Mouse (Mus musculus) natural killer cell, adult 2 months (primary cell): ENCODE measurements around the gene Spock1.

Experiments
- DNase-seq, 2 experiments: peaks; one replicate each; pipeline ENCODE4 v3.0.0; 2022; ENCODE audit warnings: low spot score in 2 of 2

Spock1 gene

DNA sequence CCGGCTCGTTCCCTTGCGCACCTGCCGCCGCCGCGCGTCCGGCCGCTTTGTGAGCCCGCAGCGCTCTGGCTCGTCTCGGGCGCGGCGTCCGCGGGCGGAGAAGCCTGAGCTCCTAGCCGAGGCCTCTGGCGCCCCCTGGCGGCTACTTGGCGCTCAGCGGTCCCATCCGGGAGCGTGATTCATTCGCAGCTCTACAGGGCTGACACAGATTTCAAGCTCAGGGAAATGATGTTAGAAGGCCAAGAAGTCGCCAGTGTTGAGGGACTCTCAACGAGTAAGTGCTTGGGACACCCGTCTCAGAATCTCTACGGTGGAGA, at the start of gene Spock1:
Spock1 (minus strand) TSS at position 67 of the 317 bp plus-strand sequence.
- peak; percentile 1 for DNase-seq

DNA sequence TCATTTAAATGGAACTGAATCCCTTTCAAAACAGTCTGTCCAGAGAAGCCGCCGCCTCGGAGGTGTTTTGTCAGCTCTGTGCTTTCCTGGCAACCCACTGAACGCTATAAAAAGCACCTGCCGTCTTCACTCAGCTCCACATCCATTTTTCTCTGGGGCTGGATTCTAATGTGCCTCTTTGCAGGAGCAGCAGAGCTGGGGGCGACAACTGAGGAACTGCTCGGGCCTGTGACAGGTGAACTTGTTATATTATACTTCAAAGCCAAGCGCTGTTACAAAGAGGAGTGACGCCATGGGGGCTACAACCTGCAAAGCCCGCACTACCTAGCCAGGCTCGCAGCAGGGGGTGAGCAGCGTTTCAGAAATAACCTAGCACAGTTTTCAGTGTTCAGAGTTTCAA, 42.0 kb upstream of the Spock1 start:
- no peak for DNase-seq

- no peak for DNase-seq
These were observed 41.4 kb upstream of the Spock1 start for GRCm38 (mm10) chr13:57949513-57949912.

DNA sequence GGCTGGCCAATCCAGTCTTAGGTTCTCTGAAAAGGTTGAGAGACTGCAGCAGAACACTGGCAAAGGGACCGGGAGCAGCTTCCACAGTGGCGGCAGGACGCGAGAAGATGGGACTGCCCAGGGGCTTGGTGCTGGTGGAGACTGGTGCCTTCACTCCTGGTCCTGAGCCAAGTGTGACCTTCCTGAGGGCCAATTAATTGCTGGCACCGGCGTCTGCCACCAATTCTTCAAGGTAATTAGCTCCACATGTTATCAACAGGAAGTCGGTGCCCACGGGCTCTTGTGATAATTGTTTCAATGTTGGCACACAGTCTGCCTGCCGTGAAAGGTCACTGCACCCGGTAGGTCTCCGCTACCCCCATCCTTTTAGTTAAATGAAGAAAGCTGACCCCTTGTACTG, 37.1 kb upstream of the Spock1 start:
- DNase-seq = no peak

DNA sequence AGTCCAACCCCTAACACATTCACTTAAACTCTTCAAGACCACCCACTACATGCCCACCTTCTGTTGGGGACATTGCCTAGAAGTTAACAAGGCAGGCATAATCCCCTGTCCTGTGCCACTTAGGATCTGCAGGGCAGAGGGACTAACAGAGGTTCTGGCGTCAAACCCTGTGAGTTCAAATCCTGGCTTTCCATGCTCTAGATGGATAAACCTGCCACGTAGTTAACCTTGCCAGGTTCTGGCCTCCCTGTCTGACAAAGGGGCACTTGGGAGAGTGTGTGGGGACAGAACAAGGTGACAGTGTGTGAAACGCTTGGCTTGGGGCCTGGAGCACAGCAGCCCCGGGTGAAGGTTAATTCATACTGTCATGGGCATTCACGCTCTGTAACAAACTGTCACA, 36.3 kb upstream of the Spock1 start:
- DNase-seq = no peak

DNA sequence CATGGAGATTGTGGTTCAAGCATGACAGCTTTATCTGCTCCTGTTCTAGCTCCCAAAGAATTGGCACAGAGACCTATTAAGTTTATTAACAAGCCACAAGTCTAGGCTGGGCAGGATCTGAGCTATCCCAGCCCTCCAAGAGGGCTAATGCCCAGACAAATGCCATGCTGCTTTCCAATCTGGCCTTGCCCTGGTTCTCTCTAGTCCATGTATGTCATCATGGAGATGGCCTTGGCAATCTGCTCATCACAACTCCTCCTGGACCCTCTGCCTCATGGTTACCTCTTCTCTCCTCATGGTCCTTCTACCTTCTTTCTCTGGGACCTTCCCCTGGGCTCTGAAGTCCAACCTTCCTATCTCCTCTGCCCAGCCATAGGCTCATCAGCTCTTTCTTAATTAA, 35.8 kb upstream of the Spock1 start:
- no peak for DNase-seq

GRCm38 (mm10) chr13:57937463-57938229, 29.5 kb upstream of the Spock1 start:
- no peak for DNase-seq

DNA sequence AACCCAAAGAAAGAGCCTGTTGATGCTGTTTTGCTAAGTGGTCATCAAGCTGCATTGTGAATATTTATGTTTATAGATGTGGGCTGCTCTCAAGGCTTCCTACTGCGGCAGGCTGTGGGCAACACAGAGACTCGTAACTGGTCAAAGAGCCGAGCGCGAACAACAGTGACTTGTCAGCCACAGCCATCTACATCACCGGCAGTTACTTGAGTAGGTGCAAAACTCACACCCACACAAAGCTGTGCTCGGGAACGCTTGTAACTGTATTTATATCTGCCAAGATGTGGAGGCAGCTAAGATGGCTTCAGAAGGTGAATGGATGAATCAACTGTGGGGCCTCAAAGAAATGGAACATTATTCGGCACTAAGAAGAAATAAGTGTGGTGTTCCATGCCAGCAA, 23.9 kb upstream of the Spock1 start:
- DNase-seq = no peak

DNA sequence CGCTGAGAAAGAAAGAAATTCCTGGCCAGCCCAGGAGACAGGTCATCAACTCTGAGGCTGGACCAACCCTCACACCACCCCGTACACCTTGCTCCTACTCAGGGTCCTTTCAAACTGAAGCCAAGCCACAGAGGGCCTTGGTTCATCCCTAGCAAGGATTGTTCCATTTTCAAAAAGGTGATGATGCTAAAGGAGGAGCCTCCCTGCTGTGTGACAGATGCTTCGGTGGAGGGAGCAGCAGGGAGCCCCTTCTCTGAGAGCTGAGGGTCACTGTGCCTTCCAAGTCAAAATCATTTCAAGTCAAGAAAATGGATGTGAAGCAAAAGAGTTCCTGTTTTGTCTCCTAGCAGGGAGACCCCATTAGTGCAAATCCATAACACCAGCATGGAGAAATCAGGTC, 23.2 kb upstream of the Spock1 start:
- DNase-seq = no peak

DNA sequence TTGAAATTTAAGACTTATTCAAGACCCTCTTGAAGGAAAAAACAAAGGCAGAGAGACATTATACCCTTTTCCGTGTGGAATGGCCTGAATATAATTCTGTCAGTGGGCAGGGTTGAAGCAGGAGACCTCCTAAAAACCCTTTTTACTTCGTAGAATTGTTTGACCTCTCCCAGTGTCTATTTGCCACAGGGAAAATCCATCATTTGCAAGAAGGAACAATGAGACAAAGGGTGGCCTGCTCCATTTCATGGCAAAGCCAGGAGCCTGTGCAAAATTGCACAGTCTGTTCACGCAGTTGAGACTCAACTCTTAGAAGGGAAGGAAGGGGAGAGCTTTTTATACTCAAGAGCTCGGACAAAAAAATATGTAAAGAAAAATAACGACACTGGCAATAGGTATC, 22.6 kb upstream of the Spock1 start:
- no peak for DNase-seq

DNA sequence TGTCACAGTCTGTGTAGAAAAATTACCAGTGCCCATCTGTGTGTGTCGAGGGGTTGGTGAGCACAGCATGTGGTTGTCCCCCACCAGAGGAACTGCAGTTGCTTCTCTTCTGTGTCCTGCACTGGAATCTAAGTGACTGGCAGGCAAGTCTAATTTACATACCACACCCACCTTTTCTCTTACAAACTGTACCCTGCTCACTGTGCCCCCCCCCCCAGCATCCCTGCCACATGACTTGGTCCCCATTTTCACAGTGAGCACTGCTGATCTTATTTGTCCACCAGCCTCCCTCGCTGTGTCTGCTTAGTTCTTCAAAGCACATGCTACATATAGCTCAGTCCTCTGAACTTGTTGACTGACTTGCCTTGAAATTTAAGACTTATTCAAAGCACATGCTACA, 22.2 kb upstream of the Spock1 start:
- DNase-seq = no peak

DNA sequence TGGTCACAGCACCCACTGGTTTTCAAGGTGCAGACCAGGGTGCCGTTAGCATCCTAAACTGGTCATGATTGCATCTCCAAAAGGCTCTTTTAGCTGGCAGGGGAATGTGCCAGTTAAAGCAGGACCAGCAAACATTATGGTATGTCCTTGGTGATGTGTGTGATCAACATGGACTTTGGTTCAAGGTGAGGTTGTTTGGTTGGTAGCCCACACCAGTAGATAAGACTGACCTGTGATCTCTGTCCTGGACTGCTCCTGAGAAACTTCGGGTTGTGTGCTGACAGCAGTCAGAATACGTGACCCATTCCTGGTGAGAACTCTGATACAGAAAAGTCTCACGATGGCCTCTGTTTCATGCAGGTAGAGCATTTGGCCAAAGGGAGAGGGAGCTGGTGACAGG, 11.8 kb upstream of the Spock1 start:
- DNase-seq = no peak

GRCm38 (mm10) chr13:57911171-57911570, 3.0 kb upstream of the Spock1 start:
- no peak for DNase-seq

DNA sequence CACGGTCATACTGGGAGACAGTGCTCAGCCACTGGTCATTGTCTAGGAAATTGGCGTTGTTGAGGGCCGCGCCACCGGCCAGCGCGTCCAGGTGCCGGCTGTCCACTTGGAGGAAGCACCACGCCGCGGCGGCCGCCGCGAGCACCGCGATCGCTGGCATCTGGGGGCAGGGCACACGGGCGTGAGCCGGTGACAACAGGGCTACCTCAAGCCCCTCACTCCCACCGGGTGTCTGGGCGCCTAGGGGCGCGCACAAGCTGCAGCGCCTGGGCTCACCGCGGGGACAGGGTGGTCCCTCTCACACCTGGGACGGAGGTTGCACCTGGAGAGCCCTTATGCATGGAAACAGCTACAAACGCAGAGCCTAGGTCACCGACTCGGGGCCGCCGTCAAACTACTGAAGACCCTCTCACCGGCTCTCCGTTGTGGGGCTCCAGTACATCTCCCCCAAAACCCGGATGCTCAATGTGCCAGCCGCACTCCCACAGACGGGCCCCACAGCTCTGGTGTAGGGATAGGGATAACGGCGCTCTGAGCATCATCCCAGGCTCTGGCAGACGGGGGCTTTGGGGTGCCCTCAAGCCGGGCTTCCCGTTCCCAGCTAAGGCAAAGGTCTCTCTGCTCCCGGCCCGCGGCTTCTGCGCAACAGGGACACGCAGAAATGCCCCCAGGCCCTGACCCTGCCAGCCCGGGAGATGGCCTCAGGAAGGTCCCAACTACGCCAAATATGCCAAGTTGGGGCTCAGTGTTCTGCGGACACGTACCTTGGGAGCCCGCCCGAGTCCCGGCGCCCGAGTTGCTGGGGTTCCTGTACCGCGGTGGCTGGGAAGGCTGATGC, 485 bp downstream of the Spock1 start:
- no peak for DNase-seq

GRCm38 (mm10) chr13:57894597-57894996, 13.5 kb downstream of the Spock1 start:
- DNase-seq = no peak

- no peak for DNase-seq
These were observed 18.4 kb downstream of the Spock1 start for GRCm38 (mm10) chr13:57889708-57890107.

- DNase-seq = no peak
These were observed 19.1 kb downstream of the Spock1 start for GRCm38 (mm10) chr13:57889050-57889449.

- DNase-seq = no peak
These were observed 28.3 kb downstream of the Spock1 start for GRCm38 (mm10) chr13:57879817-57880216.

DNA sequence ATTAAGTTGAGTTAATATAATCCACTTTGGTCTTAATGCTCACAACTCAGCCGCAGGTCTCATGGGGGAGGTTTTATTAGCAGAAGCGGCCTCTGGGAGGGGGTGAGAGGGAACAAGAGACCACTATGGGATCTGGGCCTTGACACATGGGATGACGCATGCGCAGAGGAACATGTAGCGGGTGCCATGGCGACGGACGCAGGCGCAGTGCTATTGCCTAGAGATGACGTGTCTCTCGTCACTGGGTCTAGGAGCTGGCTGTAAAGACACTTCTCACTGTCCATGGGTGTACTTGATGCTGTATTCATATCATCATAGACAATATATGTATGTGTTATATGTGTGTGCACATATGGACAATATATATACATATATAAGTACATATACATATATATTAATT, 29.3 kb downstream of the Spock1 start:
- DNase-seq = no peak

DNA sequence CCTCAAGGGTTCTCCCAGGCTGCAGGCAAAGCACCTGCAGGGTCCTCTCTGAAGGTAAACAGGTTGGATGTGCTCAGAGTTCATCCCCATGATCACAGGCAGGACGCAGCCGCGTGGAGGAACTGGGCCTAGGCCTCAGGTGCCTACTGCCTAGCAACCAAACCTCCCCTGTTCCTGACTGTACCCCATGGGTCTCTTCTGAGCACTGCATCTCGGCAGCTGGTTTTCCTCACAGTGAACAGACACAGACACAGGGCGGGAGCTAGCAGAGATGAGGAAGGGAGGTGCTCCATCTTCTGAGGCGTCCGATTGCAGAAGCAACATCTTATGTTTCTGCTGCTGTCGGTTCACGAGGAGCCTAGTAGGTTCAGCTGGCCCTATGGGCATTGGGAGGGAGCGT, 30.4 kb downstream of the Spock1 start:
- no peak for DNase-seq

GRCm38 (mm10) chr13:57876966-57877365, 31.2 kb downstream of the Spock1 start:
- DNase-seq = no peak

DNA sequence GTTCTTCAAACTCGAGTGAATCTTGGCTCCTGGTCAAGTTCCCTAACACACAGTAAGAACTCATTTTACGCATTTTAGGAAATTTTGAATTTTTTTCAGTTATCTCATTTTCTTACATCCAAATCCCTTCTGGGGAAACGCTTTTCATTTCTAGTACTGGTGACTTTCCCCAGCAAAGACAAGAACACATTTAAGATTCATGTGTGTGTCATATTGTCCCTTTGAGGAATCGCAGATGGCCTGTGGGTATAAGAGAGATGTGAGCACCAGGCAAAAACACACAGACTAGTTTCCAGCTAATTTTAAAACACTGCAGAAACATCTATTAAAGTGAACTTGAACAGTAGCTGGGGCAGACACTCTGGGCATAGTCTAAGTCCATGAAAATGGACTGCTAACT, 38.1 kb downstream of the Spock1 start:
- no peak for DNase-seq

GRCm38 (mm10) chr13:57867586-57867985, 40.5 kb downstream of the Spock1 start:
- DNase-seq = no peak
